Mouse (Mus musculus): ENCODE measurements around the gene Atp8a1. TPM values are rescaled to one million over a fixed set of nuclear protein-coding genes. Genes with fewer than 3 reads are reported as not detected.

The Atp8a1 gene
- polyA plus RNA-seq, 1 experiment: 0.68 TPM

GRCm38 (mm10) chr5:67654572-67654971, 192.7 kb downstream of the Atp8a1 start:
- no peaks in the 10 kb centered on the region for H3K27me3 ChIP-seq (ENCODE audit: control insufficient read depth)
- no peaks in the 10 kb centered on the region for H3K4me1 ChIP-seq (ENCODE audit: control insufficient read depth)
- no peak overlapping the region for H3K4me3 ChIP-seq (replicated peaks)
- TF ChIP-seq GATA1 (IDR thresholded peaks at IDR 0.05; ENCODE audit: low read length): no peak
- TF ChIP-seq TAL1 (IDR thresholded peaks at IDR 0.05; ENCODE audit: low read length): no peak
- H3K9me3 ChIP-seq (ENCODE audit: control insufficient read depth, low read length): no peaks in the 10 kb centered on the region
- peaks cover 100% of the 10 kb centered on the region for H3K36me3 ChIP-seq (ENCODE audit: control insufficient read depth)

- Histone ChIP-seq H3K4me3 (replicated peaks) (no peak overlapping the region), H3K9me3 (ENCODE audit: control insufficient read depth, low read length) (no peaks in the 10 kb centered on the region), H3K4me1 (ENCODE audit: control insufficient read depth) (no peaks in the 10 kb centered on the region), H3K27me3 (ENCODE audit: control insufficient read depth) (no peaks in the 10 kb centered on the region), H3K36me3 (ENCODE audit: control insufficient read depth) (peaks cover 100% of the 10 kb centered on the region)
- TF ChIP-seq GATA1 (IDR thresholded peaks at IDR 0.05; ENCODE audit: low read length): no peak
- TF ChIP-seq TAL1 (IDR thresholded peaks at IDR 0.05; ENCODE audit: low read length): no peak
These were observed 193.7 kb downstream of the Atp8a1 start for GRCm38 (mm10) chr5:67653543-67653942.

- H3K4me1 ChIP-seq (ENCODE audit: control insufficient read depth): no peaks in the 10 kb centered on the region
These were observed 194.8 kb downstream of the Atp8a1 start for GRCm38 (mm10) chr5:67652468-67652867.

GRCm38 (mm10) chr5:67650021-67650420, 197.2 kb downstream of the Atp8a1 start:
- no peak overlapping the region for H3K4me3 ChIP-seq (replicated peaks)

More at GRCm38 (mm10) chr5:67652468-67652867, 194.8 kb downstream of the Atp8a1 start:
- H3K36me3 ChIP-seq (ENCODE audit: control insufficient read depth): peaks cover 100% of the 10 kb centered on the region
- no peak overlapping the region for H3K4me3 ChIP-seq (replicated peaks)
- H3K27me3 ChIP-seq (ENCODE audit: control insufficient read depth): no peaks in the 10 kb centered on the region
- no peaks in the 10 kb centered on the region for H3K9me3 ChIP-seq (ENCODE audit: control insufficient read depth, low read length)
- TF ChIP-seq GATA1 (IDR thresholded peaks at IDR 0.05; ENCODE audit: low read length) (no peak), TAL1 (IDR thresholded peaks at IDR 0.05; ENCODE audit: low read length) (no peak)

GRCm38 (mm10) chr5:67649156-67649555, 198.1 kb downstream of the Atp8a1 start:
- TF ChIP-seq TAL1 (IDR thresholded peaks at IDR 0.05; ENCODE audit: low read length) (no peak), GATA1 (IDR thresholded peaks at IDR 0.05; ENCODE audit: low read length) (no peak)
- H3K36me3 ChIP-seq (ENCODE audit: control insufficient read depth): peaks cover 100% of the 10 kb centered on the region

More at GRCm38 (mm10) chr5:67650021-67650420, 197.2 kb downstream of the Atp8a1 start:
- TF ChIP-seq TAL1 (IDR thresholded peaks at IDR 0.05; ENCODE audit: low read length): no peak
- Histone ChIP-seq H3K27me3 (ENCODE audit: control insufficient read depth) (no peaks in the 10 kb centered on the region), H3K36me3 (ENCODE audit: control insufficient read depth) (peaks cover 100% of the 10 kb centered on the region), H3K4me1 (ENCODE audit: control insufficient read depth) (no peaks in the 10 kb centered on the region), H3K9me3 (ENCODE audit: control insufficient read depth, low read length) (no peaks in the 10 kb centered on the region)

GRCm38 (mm10) chr5:67647568-67647967, 199.7 kb downstream of the Atp8a1 start:
- Histone ChIP-seq H3K9me3 (ENCODE audit: control insufficient read depth, low read length) (no peaks in the 10 kb centered on the region), H3K4me3 (replicated peaks) (no peak overlapping the region), H3K36me3 (ENCODE audit: control insufficient read depth) (peaks cover 99% of the 10 kb centered on the region), H3K4me1 (ENCODE audit: control insufficient read depth) (no peaks in the 10 kb centered on the region), H3K27me3 (ENCODE audit: control insufficient read depth) (no peaks in the 10 kb centered on the region)
- TF ChIP-seq TAL1 (IDR thresholded peaks at IDR 0.05; ENCODE audit: low read length) (no peak), GATA1 (IDR thresholded peaks at IDR 0.05; ENCODE audit: low read length) (no peak)

More at GRCm38 (mm10) chr5:67649156-67649555, 198.1 kb downstream of the Atp8a1 start:
- Histone ChIP-seq H3K27me3 (ENCODE audit: control insufficient read depth) (no peaks in the 10 kb centered on the region), H3K4me3 (replicated peaks) (no peak overlapping the region), H3K4me1 (ENCODE audit: control insufficient read depth) (no peaks in the 10 kb centered on the region), H3K9me3 (ENCODE audit: control insufficient read depth, low read length) (no peaks in the 10 kb centered on the region)

GRCm38 (mm10) chr5:67646756-67647529, 200.3 kb downstream of the Atp8a1 start:
- TF ChIP-seq GATA1 (IDR thresholded peaks at IDR 0.05; ENCODE audit: low read length) (no peak), TAL1 (IDR thresholded peaks at IDR 0.05; ENCODE audit: low read length) (no peak)
- Histone ChIP-seq H3K9me3 (ENCODE audit: control insufficient read depth, low read length) (no peaks in the 10 kb centered on the region), H3K4me3 (replicated peaks) (no peak overlapping the region), H3K27me3 (ENCODE audit: control insufficient read depth) (no peaks in the 10 kb centered on the region), H3K36me3 (ENCODE audit: control insufficient read depth) (peaks cover 99% of the 10 kb centered on the region), H3K4me1 (ENCODE audit: control insufficient read depth) (no peaks in the 10 kb centered on the region)

- H3K36me3 ChIP-seq (ENCODE audit: control insufficient read depth): peaks cover 92% of the 10 kb centered on the region
- TF ChIP-seq TAL1 (IDR thresholded peaks at IDR 0.05; ENCODE audit: low read length) (no peak), GATA1 (IDR thresholded peaks at IDR 0.05; ENCODE audit: low read length) (no peak)
- H3K9me3 ChIP-seq (ENCODE audit: control insufficient read depth, low read length): no peaks in the 10 kb centered on the region
These were observed 203.5 kb downstream of the Atp8a1 start for GRCm38 (mm10) chr5:67643537-67644255.

GRCm38 (mm10) chr5:67641406-67642120, 205.7 kb downstream of the Atp8a1 start:
- no peak for TF ChIP-seq GATA1 (IDR thresholded peaks at IDR 0.05; ENCODE audit: low read length)
- no peak for TF ChIP-seq TAL1 (IDR thresholded peaks at IDR 0.05; ENCODE audit: low read length)
- Histone ChIP-seq H3K4me1 (ENCODE audit: control insufficient read depth) (no peaks in the 10 kb centered on the region), H3K27me3 (ENCODE audit: control insufficient read depth) (no peaks in the 10 kb centered on the region), H3K4me3 (replicated peaks) (no peak overlapping the region), H3K9me3 (ENCODE audit: control insufficient read depth, low read length) (no peaks in the 10 kb centered on the region), H3K36me3 (ENCODE audit: control insufficient read depth) (peaks cover 92% of the 10 kb centered on the region)

More at GRCm38 (mm10) chr5:67643537-67644255, 203.5 kb downstream of the Atp8a1 start:
- Histone ChIP-seq H3K4me1 (ENCODE audit: control insufficient read depth) (no peaks in the 10 kb centered on the region), H3K4me3 (replicated peaks) (no peak overlapping the region), H3K27me3 (ENCODE audit: control insufficient read depth) (no peaks in the 10 kb centered on the region)

All from erythroblast, embryonic 14.5 days (primary cell).